Mouse (Mus musculus) heart, embryonic 12.5 days (tissue): ENCODE results near the gene Olfr1513. TPM values are rescaled to one million over a fixed set of nuclear protein-coding genes. Genes with fewer than 3 reads are reported as not detected.
"Not testable (repeated sequence)": the region's sequence is repeated elsewhere in the genome, so short reads cannot be mapped to it uniquely, and the experiment has no call there.

ENCODE experiments used
- ATAC-seq: fragments of 200-750 bp; cut with Nextera tagmentation; 2 replicates; pipeline ENCODE4 v1.8.0; 2017; ENCODE audit warnings: moderate TSS enrichment, moderate library complexity; ENCODE audit not compliant: insufficient number of reproducible peaks, low FRiP score
- H3K27ac ChIP-seq: fragments of 300-500 bp; sonication (generic); 2 replicates; pipeline ENCODE4 v1.5.1; 2016; ENCODE audit warnings: mild to moderate bottlenecking, moderate library complexity; ENCODE audit not compliant: poor library complexity, severe bottlenecking
- H3K27me3 ChIP-seq: fragments of 300-500 bp; sonication (generic); replicated peaks from 2 replicates; pipeline ENCODE4 v1.6.1; 2016; ENCODE audit warnings: mild to moderate bottlenecking, moderate library complexity
- H3K36me3 ChIP-seq: fragments of 300-500 bp; sonication (generic); 2 replicates; pipeline ENCODE4 v1.6.1; 2016; ENCODE audit warnings: mild to moderate bottlenecking, moderate library complexity
- H3K4me1 ChIP-seq: fragments of 300-500 bp; sonication (generic); replicated peaks from 2 replicates; pipeline ENCODE4 v1.6.1; 2016; ENCODE audit warnings: mild to moderate bottlenecking
- H3K4me2 ChIP-seq: fragments of 300-500 bp; sonication (generic); 2 replicates; pipeline ENCODE4 v1.6.1; 2016; ENCODE audit warnings: mild to moderate bottlenecking, moderate library complexity
- H3K4me3 ChIP-seq: fragments of 300-500 bp; sonication (generic); 2 replicates; pipeline ENCODE4 v1.5.1; 2016; ENCODE audit warnings: mild to moderate bottlenecking
- H3K9ac ChIP-seq: fragments of 300-500 bp; sonication (generic); 2 replicates; pipeline ENCODE4 v1.6.1; 2016; ENCODE audit warnings: mild to moderate bottlenecking, moderate library complexity
- H3K9me3 ChIP-seq: fragments of 300-500 bp; sonication (generic); replicated peaks from 2 replicates; pipeline ENCODE4 v1.6.1; 2016; ENCODE audit warnings: mild to moderate bottlenecking, moderate library complexity
- WGBS: fragments of 180-500 bp; shearing (Covaris S2); methylation state at CpG from one replicate; pipeline ENCODE4 v1.1.7; 2016; 5-methylcytosine and 5-hydroxymethylcytosine counted together
- polyA plus RNA-seq: library from polyadenylated mRNA; unstranded; fragments of >200 nt; fragmentation: Nextera tagmentation; extraction: Ambion mirVana; gene quantifications from 2 replicates; pipeline ENCODE4 v1.2.1, GENCODE M21; 2016

Gene Olfr1513
- polyA plus RNA-seq, 1 experiment from 2014 or later, result not detected

DNA sequence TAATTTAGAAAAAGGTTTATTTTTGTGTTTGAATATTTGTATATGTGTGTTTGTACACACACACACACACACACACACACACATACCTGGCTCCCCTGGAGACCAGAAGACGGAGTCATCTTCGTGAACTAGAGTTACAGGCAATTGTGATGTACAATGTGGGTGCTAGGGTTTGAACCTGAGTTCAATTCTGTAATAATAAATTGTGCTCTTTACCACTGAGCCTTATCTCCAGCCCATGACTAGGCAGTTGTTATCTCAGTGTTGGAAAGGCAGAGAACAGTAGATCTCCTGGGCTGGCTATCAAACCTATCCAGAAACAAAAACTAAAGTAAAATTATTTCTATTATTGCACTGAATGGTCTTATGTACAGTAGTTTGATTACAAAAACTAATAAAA lies 50.1 kb downstream of the Olfr1513 start:
- no peak overlapping the region for H3K4me2 ChIP-seq
- H3K36me3 ChIP-seq, result peaks cover 14% of the 10 kb centered on the region
- WGBS, result 94% methylated on average over 2 of the region's 2 CpGs
- H3K9me3 ChIP-seq, result no peaks in the 10 kb centered on the region
- no peak overlapping the region for H3K4me3 ChIP-seq
- H3K27ac ChIP-seq, result no peak overlapping the region
- H3K4me1 ChIP-seq, result peaks cover 5% of the 10 kb centered on the region
- H3K27me3 ChIP-seq, result no peaks in the 10 kb centered on the region
- H3K9ac ChIP-seq, result no peak overlapping the region
- ATAC-seq, result no peak

DNA sequence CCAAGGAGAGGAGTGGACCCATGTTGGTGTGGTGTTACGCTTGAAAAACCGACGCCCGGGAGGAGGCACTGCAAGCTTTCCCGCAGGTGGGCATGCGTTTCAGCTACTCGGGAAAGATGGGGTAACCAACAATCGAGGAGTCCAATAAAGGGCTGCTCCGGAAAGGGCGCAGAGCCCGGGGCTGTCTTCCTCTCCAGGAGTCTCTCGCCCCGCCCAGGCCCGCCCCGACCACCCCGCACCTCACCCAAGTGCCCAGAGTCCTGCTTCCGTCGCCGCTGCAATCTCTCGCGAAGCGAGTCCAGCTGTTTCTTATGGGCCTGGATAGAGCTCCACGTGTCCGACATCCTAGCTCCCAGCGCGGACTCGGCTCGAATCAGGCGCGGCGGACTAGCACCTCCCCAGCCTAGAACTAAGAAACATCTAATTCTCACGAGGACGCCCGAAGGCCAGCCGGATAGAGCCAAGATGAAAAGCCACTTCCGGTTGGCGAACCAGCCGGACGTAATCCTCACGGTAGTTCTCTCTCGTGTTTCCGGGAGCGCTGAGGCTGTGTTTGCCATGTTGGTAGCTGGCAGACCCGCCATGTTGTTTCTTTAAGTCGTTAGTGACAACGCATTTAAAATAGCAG lies 51.5 kb downstream of the Olfr1513 start, which contains the start of gene Mettl3:
Gene Mettl3, minus strand, starts transcription at position 485 of the 628 bp plus-strand sequence.
- under 1% methylated on average over 45 of the region's 46 CpGs for WGBS
- H3K4me2 ChIP-seq, result peak within 1 kb of the TSS; percentile 89
- peak within 1 kb of the TSS; percentile 79 for H3K27ac ChIP-seq
- no peaks in the 10 kb centered on the region for H3K9me3 ChIP-seq
- peak within 1 kb of the TSS; percentile 66 for H3K4me3 ChIP-seq
- peaks cover 5% of the 10 kb centered on the region for H3K4me1 ChIP-seq
- no peaks in the 10 kb centered on the region for H3K27me3 ChIP-seq
- peaks cover 14% of the 10 kb centered on the region for H3K36me3 ChIP-seq
- peak; percentile 91 for ATAC-seq
- H3K9ac ChIP-seq, result peak within 1 kb of the TSS; percentile 71

GRCm38 (mm10) chr14:52303517-52303916 lies 52.7 kb downstream of the Olfr1513 start:
- not testable (repeated sequence) for H3K27ac ChIP-seq, H3K4me1 ChIP-seq, H3K27me3 ChIP-seq, ATAC-seq, H3K4me3 ChIP-seq, H3K4me2 ChIP-seq, H3K9ac ChIP-seq, H3K9me3 ChIP-seq
- H3K36me3 ChIP-seq, result peaks cover 18% of the 10 kb centered on the region
- 89% methylated on average over 3 of the region's 3 CpGs for WGBS

Other genes with a start within 250 kb of the Olfr1513 start
- gene Rpgrip1, start 245.7 kb downstream of the Olfr1513 start, polyA plus RNA-seq, result 31.9 and 32.1 TPM in 2 replicates
- gene Supt16, start 159.0 kb downstream of the Olfr1513 start, polyA plus RNA-seq, result 35.8 and 36.5 TPM in 2 replicates
- 35.0 and 36.0 TPM in 2 replicates for gene Chd8, start 98.6 kb downstream of the Olfr1513 start, polyA plus RNA-seq
- gene Tox4, start 77.3 kb downstream of the Olfr1513 start, polyA plus RNA-seq, result 35.8 and 41.5 TPM in 2 replicates
- 15.1 and 16.7 TPM in 2 replicates for gene Rab2b, start 76.9 kb downstream of the Olfr1513 start, polyA plus RNA-seq
- 29.3 and 30.7 TPM in 2 replicates for gene Mettl3, start 51.3 kb downstream of the Olfr1513 start, polyA plus RNA-seq
- 11.9 and 12.5 TPM in 2 replicates for gene Sall2, start 27.6 kb downstream of the Olfr1513 start, polyA plus RNA-seq
- gene Olfr1512, start 22.8 kb upstream of the Olfr1513 start, polyA plus RNA-seq, result not detected in 2 replicates
- not detected in 2 replicates for gene Olfr1511, start 41.0 kb upstream of the Olfr1513 start, polyA plus RNA-seq
- not detected in 2 replicates for gene Olfr1510, start 58.0 kb upstream of the Olfr1513 start, polyA plus RNA-seq
- gene Olfr1509, start 86.6 kb upstream of the Olfr1513 start, polyA plus RNA-seq, result not detected in 2 replicates
- not detected in 2 replicates for gene Olfr1508, start 111.1 kb upstream of the Olfr1513 start, polyA plus RNA-seq
- gene Olfr1507, start 139.3 kb upstream of the Olfr1513 start, polyA plus RNA-seq, result not detected in 2 replicates